Mouse (Mus musculus): Measurements from ENCODE around the gene Atp2a3.

The Atp2a3 gene

DNA sequence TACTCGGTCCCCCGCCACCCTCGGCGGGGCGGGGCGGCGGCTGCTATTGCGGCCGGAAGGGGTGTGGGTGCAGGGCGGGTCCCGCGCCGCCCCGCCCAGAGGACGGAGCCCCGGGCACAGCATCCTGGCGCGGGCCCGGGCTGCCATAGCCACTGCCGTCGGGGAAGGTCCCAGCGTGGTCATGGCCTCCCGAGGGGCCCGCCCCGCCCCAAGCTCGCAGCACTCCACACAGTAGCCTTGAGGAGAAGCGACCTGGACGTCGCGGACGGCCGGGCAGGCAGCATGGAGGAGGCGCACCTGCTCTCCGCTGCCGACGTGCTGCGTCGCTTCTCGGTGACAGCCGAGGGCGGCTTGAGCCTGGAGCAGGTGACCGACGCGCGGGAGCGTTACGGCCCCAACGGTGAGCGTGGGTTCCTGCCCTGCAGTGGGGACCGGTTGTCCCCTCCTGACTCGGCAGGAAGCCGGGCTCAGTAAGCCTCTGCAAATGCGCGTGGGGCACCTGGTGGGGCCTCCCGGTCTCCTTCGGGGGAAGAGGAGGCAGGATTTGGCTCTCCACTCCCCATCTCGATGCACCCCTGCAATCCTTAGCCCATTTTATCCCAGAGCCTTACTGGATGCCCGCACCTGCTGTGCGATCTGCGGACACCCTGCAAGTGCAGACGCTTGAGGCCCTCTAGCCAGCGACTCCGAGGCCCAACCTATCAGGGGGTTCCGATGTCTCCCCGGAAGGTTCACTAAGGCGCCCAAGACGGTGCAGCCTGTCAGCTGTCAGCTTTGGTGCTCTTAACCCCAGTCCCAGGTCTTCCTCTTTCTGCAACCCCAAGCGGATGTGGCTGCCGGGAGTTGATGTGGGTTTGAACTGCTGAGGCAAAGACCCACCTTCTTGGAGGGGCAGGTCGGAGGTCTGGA lies at the start of gene Atp2a3:
TSS of gene Atp2a3 (plus strand) at position 98 of the 909 bp plus-strand sequence.
- DNase-seq (ENCODE audit: low read depth) = peak; percentile 42

GRCm38 (mm10) chr11:72917299-72917996 lies 43.5 kb upstream of the Atp2a3 start:
- no peak for DNase-seq (ENCODE audit: low read depth)

DNA sequence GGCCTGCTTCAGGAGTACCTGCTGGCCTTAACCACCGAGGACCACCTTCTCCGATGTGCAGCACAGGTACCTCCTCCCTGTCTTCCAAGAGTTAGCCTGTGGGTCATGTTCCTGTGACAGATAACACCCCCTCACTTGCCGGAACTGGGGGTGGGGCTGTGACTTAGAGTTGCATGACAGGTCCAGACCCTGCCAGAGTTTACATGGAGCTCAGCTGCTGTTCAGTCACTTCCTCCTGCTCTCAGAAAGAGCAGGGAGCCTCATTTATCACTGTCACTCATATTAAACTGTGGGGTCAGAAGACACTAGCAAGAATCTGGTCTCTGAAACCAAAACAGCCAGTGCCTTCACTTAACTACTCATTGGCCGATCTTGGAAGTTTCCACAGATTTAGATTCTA lies 37.9 kb upstream of the Atp2a3 start:
- DNase-seq (ENCODE audit: low read depth) = no peak

DNA sequence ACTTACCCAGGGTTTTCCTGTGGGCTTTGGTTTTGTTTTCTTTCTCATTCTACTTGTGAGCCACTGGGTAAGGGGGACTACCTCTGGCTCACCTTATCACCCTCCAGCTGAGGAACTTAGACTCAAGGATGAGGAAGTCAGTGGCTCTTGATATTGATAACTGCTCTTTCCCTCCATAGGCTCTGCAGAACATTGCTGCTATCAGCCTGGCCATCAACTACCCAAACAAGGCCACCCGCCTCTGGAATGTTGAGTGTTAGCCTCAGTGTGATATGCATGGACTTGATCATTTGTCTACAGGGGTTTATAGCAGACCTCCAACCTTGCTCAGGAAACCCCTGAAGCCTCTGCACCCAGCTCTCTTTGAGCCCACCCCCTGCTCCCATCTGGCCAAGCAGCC lies 36.5 kb upstream of the Atp2a3 start:
- no peak for DNase-seq (ENCODE audit: low read depth)

DNA sequence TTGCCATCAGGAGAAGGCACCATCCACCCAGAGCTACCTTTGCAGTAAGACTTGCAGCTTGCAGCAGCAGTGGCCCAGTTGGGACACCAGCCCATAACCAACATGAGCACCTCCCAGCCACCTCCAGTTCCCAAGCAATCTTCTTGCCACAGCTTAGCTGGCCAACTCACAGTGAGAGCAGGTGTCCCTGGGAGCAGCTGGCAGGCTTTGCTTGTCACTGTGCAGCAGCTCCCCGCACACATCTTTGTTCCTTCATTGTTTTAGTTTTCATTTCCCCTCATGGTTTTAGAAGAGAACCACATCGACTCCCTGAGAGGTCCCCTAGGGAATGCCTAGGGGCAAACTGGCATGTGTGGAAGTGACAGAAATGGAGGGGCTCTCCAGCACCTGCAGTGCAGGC lies 35.9 kb upstream of the Atp2a3 start:
- DNase-seq (ENCODE audit: low read depth) = no peak

- peak; percentile 21 for DNase-seq (ENCODE audit: low read depth)
Measured at GRCm38 (mm10) chr11:72926226-72926890, 34.6 kb upstream of the Atp2a3 start.

DNA sequence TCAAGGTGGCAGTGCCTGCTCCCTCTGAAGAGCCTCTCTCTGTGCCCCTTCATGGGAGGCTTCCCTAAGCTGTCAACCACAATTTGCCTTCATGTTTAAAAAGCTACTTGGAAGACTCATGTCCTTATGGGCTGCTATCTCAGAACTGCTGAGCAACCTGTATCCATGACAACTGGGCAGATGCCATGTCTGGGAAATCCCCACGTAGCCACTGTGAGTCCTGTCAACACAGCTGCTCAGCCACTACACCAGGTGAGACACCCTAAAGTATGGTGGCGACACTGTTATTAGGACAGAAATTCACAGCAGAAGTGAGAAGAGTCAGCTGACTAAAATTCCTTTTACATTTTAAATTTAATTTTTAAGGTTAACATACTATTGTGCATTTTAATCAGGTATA lies 32.5 kb upstream of the Atp2a3 start:
- no peak for DNase-seq (ENCODE audit: low read depth)

DNA sequence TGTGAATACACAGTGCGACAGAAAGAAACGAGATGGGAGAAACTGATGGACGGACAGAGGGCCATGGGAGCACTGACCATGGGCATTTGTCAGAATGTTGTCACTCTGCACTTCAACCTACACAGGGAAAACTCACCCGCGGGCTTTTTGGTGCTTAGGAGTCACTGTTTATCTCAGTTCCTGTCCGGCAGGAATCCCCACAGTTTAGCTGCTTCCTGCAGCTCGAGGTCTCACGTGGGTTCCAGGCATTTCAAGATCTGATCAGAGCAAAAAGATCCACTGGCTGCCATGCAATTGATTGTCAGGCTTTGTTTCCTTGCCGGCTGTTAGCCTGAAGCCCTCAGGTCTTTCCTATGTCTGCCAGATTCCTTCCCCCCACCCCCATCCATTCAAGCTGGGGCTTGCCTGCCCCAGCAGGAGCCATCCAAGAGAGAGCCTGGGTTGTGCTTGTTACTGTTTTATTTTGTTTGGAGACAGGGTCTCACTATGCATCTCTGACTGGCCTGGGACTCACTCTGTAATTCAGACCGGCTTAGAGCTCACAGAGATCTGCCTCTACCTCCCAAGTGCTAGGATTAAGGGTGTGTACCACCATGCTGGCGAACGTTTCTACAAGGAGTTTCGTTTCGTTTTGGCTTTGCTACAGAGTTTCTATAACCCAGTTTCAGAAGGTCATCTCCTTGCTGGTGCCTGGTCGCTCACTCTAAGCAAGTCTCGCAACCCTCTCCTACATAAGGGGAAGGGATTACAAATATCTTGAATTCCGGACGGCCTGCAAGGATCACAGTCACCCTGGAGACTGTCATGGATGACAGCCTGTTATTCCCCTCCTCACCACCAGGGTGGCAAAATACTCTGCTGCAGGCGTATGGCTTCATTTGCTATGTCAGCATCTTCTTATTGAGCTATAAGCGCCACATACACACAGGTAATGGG lies 20.5 kb upstream of the Atp2a3 start:
- peak; percentile 54 for DNase-seq (ENCODE audit: low read depth)

DNA sequence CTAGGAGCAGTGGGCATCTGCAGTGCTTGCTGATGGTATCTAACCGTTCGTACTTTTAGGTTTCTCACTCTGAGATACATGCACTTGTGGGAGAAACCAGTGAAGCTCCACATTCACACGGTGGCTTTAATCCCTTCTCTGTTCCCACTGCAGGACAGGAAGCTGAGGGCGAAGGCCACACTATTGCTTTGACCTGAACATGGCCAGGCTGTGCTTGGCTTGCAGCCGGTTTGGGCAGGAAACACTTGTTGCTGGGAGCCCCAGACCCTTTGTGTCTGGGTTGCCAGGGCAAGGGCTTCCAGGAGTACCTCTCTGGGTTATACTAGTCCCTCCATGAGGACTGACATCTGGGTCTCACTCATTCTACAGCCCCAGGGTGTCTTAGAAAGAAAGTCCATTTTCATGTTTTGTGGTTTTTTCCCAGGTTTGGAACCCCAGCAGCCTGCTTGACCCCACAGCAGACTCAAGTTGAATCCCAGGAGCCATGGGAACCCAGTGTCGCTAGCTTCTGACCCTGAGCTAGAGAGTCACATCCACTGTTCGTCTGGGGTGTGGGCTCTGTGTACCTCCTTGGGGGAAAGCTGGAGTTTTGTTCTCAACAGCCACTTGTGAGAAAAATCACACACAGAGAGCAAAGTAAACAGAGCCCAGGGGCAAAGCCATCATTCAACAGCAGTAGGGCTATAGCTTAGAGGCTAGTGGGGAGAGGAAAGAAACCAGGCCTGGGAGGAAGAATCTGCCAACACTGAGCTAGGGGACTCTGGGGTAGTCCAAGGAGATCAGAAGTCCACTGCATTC lies 15.8 kb upstream of the Atp2a3 start:
- DNase-seq (ENCODE audit: low read depth) = no peak

DNA sequence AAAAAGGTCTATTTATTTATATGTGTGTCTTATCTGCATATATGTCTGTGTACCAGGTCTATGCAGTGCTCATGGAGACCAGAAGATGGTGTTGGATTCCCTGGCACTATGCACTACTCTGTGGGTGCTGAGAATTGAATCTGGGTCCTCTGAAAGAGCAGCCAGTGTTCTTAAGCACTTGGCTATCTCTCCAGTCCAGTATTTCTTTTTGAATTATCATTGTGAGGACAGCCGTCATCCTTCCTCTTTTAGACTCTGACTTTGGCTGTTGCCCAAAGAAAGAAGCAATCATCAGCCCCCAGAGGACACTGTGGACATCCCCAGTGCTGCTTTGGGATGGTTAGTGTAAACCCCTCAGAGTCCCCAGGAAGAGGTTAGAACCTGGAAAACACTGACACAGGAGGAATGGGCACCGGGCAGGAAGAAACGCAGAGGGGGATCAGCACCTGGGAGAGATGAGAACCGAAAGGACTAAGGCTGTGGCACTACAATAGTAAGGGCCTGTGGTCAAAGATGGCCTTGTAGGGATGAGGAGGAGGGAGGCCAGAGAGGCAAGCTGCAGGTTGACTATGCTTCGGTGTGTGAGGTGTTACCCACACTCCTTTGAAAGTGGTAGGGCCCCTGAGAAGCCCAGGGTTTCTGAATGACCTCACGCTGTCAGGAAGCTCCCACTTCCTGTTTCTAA lies 15.0 kb upstream of the Atp2a3 start:
- DNase-seq (ENCODE audit: low read depth) = no peak

GRCm38 (mm10) chr11:72946560-72947119 lies 14.3 kb upstream of the Atp2a3 start:
- no peak for DNase-seq (ENCODE audit: low read depth)

- no peak for DNase-seq (ENCODE audit: low read depth)
Measured at GRCm38 (mm10) chr11:72947840-72948239, 13.1 kb upstream of the Atp2a3 start.

DNA sequence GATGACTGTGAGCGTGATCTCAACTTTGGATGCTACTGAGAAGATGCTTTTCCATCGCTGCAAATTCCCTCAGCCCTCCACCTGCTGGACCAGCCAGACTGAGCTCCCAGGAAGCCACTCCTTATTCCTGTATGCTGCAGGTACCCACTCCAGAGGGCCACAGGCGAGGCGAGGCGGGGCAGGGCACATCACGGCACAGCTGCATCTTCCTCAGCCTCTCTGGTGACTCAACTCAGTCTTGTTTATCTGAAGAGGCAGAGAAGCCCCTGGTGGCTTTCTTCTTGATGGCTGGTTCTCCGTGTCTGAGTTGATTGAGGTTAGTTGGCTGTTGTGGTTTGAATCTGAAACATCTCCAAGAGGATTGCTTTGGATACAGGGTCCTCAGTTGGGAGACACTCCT lies 12.7 kb upstream of the Atp2a3 start:
- no peak for DNase-seq (ENCODE audit: low read depth)

DNA sequence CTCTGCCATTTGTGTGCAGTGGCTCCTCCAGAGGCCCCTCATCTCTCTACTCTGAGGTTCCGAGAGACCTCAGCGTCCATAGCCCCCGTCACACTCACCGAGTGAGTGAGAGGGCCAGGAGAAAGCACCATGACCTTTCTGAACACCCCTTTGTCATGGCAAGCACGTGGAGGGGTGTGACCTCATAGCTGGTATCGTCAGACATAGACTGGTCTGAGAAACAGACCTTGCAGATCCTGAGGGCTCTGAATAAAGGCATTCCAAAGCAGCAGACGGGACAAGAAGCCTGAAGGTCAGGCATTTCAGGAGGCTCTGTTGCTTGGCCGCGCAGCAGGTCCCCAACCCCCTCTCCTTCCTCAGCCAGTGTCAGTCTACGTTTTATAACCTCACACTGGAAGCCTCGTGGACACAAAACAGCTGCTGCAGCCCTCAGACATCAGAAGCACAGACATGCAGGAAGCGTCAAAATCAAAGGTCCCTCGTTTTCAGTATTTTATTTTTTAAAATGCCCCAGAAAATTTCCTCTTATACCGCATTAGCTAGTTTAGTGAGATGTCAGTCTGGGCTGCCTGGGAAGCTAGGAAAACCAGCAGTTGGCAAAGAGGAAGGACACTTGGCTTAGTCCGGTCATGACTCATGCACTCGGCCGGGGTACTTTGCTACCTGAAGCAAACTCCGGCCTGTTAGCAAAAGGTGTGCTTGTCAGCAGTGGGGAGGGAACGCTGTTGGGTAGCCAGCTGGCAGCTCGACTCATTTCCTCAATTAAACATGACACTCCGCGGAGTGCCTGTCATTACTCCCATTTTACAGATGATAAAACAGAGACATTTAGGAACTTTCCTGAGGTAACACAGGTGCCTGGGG lies 9.6 kb upstream of the Atp2a3 start:
- no peak for DNase-seq (ENCODE audit: low read depth)

DNA sequence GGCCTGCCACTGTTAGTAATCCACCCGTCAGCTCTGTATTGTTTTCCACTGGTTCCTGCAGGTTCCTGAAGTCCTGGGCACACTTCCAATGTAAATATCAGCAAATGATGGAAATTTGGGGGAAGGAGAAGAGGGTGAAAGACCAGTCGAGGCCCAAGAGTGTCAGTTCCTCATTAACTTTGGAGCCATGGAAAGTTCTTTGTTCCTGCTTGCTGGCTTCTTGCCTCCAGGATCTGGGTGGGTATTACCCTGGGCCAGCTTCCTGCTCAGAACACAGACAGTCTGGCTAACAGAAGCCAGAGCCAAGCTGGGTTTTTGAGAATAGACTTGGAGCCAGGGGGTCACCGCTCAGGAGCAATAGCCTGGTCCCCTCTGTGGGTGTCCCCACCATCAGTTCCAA lies 8.7 kb upstream of the Atp2a3 start:
- no peak for DNase-seq (ENCODE audit: low read depth)

DNA sequence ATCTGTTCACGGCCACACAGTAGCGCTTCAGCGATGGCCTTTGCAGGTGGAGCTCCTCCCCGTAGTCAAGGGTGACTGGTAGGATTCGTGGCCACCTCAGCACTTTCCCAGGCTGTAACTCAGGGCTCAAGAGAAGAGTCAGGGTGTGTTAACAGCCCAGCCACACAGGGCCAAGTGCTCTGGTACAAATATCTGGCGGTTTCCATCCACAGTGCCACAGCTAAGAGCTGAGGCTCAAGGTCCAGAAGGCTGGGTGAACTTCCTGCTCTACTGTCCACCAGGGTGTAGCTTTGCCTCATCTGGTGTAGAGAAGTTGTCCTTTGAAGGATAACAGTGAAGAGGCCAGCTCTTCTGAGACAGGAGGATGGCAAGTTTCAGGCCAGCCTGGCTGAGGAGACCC lies 8.3 kb upstream of the Atp2a3 start:
- DNase-seq (ENCODE audit: low read depth) = no peak

- no peak for DNase-seq (ENCODE audit: low read depth)
Measured at GRCm38 (mm10) chr11:72953116-72953439, 7.9 kb upstream of the Atp2a3 start.

GRCm38 (mm10) chr11:72953440-72954151 lies 7.4 kb upstream of the Atp2a3 start:
- DNase-seq (ENCODE audit: low read depth) = no peak
